Mouse (Mus musculus): Measurements from ENCODE around the gene Evl.
A peak's percentile ranks its signal among the peaks of the same experiment; 100 is the strongest.
"Not testable (repeated sequence)": the region's sequence is repeated elsewhere in the genome, so short reads cannot be mapped to it uniquely, and the experiment has no call there.

Evl gene

GRCm38 (mm10) chr12:108554120-108554841, at the start of gene Evl:
TSS of gene Evl (plus strand) at chr12:108554720.
- DNase-seq, result peak; percentile 98

- DNase-seq, result no peak
These were observed 48.7 kb upstream of the Evl start for GRCm38 (mm10) chr12:108505846-108506245.

- DNase-seq, result not testable (repeated sequence)
These were observed 47.5 kb upstream of the Evl start for GRCm38 (mm10) chr12:108507046-108507445.

GRCm38 (mm10) chr12:108510571-108510970, 43.9 kb upstream of the Evl start:
- DNase-seq, result no peak

GRCm38 (mm10) chr12:108511009-108511408, 43.5 kb upstream of the Evl start:
- peak; percentile 70 for DNase-seq

GRCm38 (mm10) chr12:108515464-108515863, 39.1 kb upstream of the Evl start:
- no peak for DNase-seq

GRCm38 (mm10) chr12:108519374-108519773, 35.1 kb upstream of the Evl start:
- DNase-seq, result no peak

GRCm38 (mm10) chr12:108529214-108529613, 25.3 kb upstream of the Evl start:
- peak; percentile 69 for DNase-seq

- DNase-seq, result no peak
These were observed 20.0 kb upstream of the Evl start for GRCm38 (mm10) chr12:108534484-108534883.

GRCm38 (mm10) chr12:108536461-108536860, 18.1 kb upstream of the Evl start:
- peak; percentile 33 for DNase-seq

- peak; percentile 69 for DNase-seq
These were observed 13.4 kb upstream of the Evl start for GRCm38 (mm10) chr12:108541088-108541487.

- peak; percentile 64 for DNase-seq
These were observed 7.9 kb upstream of the Evl start for GRCm38 (mm10) chr12:108546508-108547153.

GRCm38 (mm10) chr12:108547251-108547875, 7.2 kb upstream of the Evl start:
- DNase-seq, result peak; percentile 21

- no peak for DNase-seq
These were observed 2.8 kb upstream of the Evl start for GRCm38 (mm10) chr12:108551731-108552130.

GRCm38 (mm10) chr12:108553079-108553478, 1.4 kb upstream of the Evl start:
- DNase-seq, result no peak

GRCm38 (mm10) chr12:108554861-108555556, 489 bp downstream of the Evl start:
- no peak for DNase-seq

GRCm38 (mm10) chr12:108558194-108558593, 3.7 kb downstream of the Evl start:
- no peak for DNase-seq

GRCm38 (mm10) chr12:108563238-108563637, 8.7 kb downstream of the Evl start:
- DNase-seq, result no peak

- peak; percentile 40 for DNase-seq
These were observed 10.5 kb downstream of the Evl start for GRCm38 (mm10) chr12:108564910-108565506.

- no peak for DNase-seq
These were observed 24.8 kb downstream of the Evl start for GRCm38 (mm10) chr12:108579156-108579871.

GRCm38 (mm10) chr12:108583775-108584174, 29.3 kb downstream of the Evl start:
- DNase-seq, result no peak

- no peak for DNase-seq
These were observed 35.6 kb downstream of the Evl start for GRCm38 (mm10) chr12:108590131-108590530.
